Mouse (Mus musculus) kidney, adult 18-20 months (tissue): ENCODE data around the gene Enoph1.
A peak's percentile ranks its signal among the peaks of the same experiment; 100 is the strongest.

Source experiments
- DNase-seq: peaks from one replicate; pipeline ENCODE4 v3.0.0; 2021

The Enoph1 gene

GRCm38 (mm10) chr5:100039602-100040142 is at the start of gene Enoph1, which contains the start of gene Hnrnpdl:
Enoph1 (plus strand) TSS chr5:100039985.
Hnrnpdl (minus strand) TSS chr5:100039664.
- peak; percentile 97 for DNase-seq

DNA sequence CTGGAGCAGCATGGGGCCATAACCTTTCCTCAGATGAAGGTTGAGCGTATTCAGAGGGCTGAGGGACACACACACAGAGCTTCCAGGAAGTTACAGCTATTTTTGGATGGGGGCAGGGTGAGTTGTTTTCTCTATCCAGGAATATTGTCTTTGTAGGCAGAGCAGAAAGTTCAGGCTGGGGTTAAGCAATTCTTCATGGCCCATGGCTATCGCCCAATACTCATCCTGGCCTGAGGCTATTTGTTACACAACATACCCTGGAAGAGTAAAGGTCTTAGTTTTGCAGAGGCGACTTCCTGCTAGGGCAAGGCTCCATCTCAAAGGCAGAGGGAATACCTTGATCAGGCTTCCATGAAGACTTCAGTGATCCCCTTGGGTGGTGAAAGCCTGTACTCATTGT is 45.6 kb upstream of the Enoph1 start:
- DNase-seq, result peak; percentile 20

- DNase-seq, result no peak
These were observed 45.1 kb upstream of the Enoph1 start for GRCm38 (mm10) chr5:99994680-99995079.

DNA sequence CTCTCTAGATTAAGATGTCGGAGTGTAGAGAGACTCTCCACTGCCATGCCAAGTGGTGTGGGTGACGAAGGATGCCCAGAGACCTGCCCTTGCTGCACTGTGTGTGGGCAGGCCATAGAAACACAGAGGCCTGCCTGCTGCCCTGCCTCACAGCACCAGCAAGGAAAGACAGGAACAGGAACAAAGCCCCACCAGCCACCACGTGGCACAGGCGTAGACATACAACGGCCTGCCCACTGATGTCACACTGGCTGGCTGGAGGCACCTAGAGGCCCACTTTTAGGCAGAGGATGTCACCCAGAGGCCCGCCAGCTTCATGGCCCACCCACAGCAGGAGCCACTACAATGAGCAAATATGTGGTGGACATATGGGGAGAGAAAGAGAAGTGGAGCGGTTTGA is 39.7 kb upstream of the Enoph1 start:
- no peak for DNase-seq

- DNase-seq, result no peak
These were observed 39.3 kb upstream of the Enoph1 start for GRCm38 (mm10) chr5:100000500-100000899.

- no peak for DNase-seq
These were observed 35.9 kb upstream of the Enoph1 start for GRCm38 (mm10) chr5:100003895-100004294.

DNA sequence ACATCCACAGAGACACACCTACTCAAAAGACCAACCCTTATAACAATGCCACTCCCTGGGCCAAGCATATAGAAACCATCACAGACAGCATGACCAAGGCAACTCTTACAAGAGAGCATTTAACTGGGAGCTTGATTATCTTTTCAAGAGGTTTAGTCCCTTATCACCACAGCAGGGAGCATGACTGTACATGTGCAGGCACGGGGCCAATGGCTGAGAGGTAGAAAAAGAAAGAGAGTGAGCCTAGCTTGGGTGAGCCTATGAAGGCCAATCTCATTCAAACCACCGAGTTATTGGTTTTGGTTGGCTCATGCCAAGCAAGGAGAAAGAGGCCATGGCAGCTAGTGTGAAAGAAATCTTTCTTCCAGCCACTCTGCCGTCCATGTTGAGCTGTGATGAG is 34.4 kb upstream of the Enoph1 start:
- DNase-seq, result no peak

GRCm38 (mm10) chr5:100005896-100006295 is 33.9 kb upstream of the Enoph1 start:
- DNase-seq, result no peak

DNA sequence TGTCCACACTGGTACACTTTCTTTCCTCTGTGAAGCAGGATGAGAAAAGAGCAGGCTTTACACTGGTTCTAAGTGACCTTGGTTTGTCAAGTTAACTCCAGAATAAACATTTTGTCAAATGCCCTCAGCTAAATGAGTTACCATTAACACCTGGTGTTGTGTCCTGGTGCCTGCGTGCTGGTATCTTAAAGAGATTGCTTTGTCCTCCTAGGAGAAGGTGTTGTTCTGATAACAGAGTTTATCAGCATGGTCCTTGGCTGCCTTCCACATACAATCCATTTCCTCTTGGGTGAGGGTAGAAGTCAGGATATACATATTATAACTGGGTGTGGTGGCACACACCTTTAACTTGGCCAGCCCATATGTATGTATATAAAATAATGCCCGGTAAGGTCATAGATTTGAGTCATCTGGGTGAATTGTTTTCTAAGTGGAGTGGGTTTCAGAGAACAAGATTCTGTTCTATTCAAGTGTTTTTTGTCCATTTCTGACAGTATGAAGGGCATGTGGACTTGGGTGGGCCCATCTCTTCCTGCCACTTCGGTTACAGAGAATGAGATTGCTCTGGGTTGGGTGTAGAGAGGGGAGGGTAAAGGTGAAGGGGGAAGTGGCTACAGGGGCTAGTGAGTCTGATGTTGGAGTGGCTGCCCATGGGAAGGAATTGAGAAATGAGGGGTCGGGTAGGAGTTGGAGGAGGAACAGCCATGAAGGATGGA is 33.3 kb upstream of the Enoph1 start:
- DNase-seq, result no peak

DNA sequence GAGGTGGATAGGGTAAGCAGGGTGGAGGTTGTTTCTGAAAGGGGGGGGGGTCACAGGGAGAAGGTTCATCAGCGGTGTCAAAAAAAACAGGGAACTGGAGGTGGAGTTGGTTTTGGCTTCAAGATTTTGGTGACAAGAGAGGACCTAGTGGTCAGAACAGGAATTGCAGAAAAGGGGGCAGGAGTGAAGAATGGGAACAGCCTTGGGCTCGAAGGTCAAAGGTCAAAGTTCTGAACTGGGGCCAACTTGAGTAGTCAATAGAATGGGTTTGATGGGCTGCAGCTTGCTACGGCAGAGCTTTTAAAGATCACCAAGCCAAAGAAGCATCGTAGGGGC is 32.8 kb upstream of the Enoph1 start:
- no peak for DNase-seq

DNA sequence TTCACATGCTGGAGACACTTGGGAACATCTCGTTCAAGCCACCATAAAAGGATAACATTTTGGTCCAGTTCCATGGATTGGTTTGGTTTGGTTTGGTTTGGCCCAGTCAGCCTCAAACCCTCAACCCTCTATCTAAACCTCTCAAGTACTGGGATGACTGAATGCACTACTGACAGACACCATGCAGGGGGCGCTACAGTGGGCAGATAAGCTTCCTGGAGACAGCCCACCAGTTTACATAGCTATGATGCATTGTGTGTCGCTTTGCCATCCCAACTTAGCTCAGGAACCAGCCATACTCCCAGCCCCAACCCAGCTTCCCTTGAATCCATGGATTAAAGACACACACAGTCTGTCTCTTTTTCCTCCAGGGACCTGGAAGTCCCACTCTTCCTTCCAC is 31.3 kb upstream of the Enoph1 start:
- no peak for DNase-seq

DNA sequence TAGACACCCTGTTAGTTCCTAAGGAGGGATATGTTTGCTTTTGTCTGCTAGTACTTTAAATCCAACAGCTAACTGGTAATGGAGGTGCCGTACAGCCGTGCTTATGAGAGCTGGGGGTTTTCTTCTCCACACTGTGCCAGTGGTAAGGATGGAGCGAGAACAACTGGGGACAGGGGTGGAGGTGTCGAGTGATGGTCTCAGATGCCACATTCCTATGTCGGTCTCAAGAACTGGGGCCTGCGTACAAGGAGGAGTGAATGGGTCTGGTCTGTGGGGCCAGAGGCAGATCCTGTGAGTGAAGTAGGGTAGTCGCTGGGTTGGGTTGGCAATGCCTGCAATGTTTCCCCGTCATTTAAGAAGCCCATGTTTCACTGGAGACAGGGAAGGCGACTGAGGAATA is 27.2 kb upstream of the Enoph1 start:
- no peak for DNase-seq

- DNase-seq, result no peak
These were observed 19.7 kb upstream of the Enoph1 start for GRCm38 (mm10) chr5:100020089-100020488.

DNA sequence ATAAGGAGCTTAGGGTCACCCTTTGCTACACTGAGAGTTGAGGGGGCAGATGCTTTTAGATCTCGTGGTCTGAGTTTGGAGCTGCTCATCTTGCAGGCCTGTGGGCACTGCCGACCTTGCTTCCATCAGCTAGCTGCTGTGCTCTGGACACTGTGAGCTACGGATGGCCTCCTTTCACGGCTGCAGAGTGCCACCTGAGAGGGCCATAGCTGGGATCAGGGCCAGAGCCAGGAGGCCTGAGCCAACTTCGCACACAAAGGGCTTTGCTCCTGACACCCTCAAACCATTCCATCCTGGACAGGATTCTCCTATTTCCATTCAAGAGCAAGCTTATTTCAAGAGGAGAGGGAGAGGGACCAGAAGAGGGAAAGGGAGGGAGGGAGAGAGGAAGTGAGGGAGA is 15.4 kb upstream of the Enoph1 start:
- DNase-seq, result no peak

DNA sequence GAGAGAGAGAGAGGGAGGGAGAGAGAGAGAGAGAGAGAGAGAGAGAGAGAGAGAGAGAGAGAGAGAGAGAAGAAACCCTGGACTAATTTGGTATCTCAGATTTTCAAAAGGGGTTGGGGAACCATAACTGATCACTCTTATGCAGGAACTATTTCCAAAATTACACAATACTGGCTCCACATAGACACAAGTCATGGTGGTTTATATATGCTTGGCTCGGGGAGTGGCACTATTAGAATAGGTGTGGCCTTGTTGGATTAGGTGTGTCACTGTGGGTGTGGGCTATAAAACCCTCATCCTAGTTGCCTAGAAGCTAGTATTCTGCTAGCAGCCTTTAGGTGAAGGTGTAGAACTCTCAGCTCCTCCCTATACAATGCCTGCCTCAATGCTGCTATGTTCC is 14.9 kb upstream of the Enoph1 start:
- no peak for DNase-seq

DNA sequence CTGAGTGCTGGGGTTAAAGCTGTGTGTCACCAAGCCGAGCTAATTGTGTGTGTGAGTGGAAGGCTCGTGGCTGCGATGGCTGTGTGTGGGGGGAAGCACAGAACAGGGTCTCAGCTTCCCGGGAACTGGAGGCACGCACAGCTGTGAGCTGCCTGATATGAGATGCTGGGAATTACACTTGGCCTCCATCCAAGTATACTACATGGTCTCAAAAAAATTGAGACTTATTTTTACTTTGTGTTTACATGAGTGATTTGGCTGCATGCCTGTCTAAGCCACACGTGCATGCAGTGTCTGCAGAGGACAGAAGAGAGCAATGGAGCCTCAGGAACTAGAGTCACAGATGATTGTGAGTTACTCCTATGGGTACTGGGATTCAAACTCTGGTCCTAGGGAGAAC is 9.7 kb upstream of the Enoph1 start:
- no peak for DNase-seq

DNA sequence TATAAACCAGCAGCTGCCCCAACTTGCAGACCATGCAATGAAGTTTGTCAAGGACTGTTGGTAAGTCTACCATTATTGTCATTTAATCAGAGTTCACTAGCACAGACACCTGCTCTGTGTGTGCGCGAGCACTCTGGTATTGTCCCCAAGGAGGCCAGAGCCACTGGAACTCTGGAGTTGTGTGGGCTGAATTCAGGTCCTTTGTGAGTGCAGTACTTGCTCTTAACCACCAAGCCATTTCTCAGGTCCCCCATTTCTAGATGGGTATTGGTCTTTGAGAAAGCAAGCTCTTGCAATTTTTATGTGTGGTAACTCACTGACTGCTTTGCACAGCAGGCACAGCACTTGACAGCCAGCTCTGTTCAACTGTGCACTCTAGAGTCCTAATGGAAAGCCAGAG is 7.7 kb upstream of the Enoph1 start:
- DNase-seq, result no peak

- DNase-seq, result no peak
These were observed 7.1 kb upstream of the Enoph1 start for GRCm38 (mm10) chr5:100032646-100033045.

DNA sequence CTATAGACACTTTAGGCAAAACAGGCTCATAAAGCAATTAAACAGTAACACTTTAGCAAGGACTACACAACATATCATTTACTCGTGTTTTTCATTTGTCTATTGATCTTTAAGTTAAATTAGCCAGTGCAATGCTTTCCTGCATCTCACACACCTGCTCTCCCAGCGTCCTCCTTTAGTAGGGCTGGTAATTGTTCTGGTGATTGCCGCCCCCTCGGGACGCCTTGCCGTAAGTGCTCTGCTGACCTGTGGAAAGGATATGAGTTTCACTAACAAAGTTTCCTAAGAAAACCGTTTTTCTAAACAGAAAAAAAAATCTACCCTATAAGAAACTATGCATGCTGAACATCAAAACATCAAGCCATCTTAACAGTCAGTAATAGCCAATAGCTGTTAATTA is 3.8 kb upstream of the Enoph1 start:
- no peak for DNase-seq

DNA sequence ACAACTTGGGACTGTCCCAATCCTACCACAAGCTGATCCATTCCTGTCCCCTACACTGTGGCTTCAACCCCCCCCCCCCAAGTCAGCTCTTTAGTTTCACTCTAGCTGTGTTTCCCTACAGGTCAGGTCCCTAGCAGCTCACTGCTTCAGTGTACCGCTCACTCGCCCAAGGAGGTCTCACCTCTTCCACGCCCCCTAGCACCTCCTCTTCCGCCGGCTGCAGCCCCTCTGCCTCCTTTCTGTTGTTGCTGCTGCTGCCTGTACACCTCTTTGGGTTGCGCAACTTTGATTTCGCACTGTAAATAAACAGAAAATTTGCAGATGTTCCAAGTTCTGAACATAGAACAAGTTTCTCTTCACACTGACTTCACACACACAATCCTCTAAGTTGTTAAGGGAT is 3.1 kb upstream of the Enoph1 start:
- no peak for DNase-seq

GRCm38 (mm10) chr5:100037965-100038713 is 1.6 kb upstream of the Enoph1 start:
- peak; percentile 89 for DNase-seq

DNA sequence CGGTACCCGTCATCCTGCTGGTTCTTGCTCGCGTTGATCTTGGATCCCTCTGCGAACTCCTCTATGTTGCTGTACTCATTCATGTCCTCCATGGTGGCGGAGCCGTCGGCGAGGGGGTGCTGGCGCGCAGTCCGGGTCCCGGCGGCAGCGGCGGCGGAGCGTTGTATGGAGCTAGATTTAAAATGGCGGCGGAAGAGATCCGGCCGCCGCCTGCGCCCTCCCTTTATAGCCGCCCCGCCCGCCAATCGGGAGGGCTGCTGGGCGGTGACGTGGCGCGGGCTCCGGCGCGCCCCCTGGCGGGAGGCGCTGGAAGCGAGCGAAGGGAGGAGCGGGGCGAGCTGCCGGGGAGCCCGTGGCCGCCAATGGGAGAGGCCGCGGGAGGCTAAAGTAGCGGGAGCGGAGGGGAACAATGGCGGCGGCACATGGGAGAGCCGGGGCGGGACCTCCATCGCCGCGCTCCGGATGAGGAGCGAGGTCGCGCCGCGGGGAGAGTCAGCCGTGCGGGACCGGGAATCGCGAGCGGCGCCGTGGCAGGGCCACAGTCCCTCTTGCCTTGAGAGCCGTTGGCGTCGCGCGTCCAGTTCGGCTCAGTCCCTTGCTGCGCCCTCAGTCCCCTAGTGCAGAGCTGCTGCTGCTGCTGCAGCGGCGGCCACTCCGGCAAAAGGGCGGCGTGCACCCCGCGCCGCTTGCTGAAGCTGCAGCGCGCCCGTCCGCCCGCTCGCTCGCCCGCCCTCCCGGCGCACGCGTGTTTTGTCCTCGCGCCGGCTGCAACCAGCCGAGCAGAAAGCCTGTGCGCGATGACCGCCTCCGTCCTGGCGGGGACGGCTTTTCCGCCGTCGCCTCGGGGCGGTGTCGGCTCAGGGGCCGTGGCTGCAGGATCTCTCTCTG is 827 bp upstream of the Enoph1 start:
- DNase-seq, result peak; percentile 96

DNA sequence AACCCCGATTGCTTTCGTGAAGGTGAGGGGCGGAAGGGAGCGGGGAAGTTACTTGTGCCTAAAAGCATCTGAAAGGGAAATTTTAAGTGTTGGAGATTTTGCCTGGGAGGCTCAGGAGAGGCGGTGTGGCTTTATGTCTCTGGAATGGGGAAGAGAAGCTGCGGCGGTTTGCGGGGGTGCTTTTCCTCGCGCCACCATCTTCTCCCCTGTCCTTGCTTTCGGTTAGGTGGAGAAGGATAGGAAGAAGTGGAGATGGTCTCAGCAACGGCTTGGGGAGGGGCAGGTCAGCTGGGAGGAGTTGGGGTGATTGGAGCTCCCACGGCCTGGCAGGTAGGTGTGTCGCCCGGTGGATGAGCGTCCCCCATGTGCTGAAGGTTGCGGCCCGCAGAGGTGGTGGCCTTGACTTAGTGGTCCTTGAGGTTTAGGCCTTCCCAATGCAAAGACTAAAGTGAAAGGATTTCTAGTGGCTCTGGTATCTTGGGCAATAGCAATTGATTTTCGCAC is 548 bp downstream of the Enoph1 start:
- DNase-seq, result no peak
